Mouse (Mus musculus) MEL (cell line): ENCODE measurements at regions not wholly inside any gene's neighbourhood (a gene's known extent, or its start where the extent isn't known, plus 50 kb on each side); places are given as distances from the start of the nearest gene placed in this dataset.

Experiments
- DNase-seq: peaks from one replicate; pipeline ENCODE4 v3.0.0; 2011; ENCODE audit warnings: low read depth, low spot score
- H3K27ac ChIP-seq: 2 replicates; pipeline ENCODE4 v1.5.1; 2012; ENCODE audit warnings: low read depth, mild to moderate bottlenecking, control low read depth, low read length, moderate library complexity; ENCODE audit not compliant: control insufficient read depth
- H3K27me3 ChIP-seq, 2 experiments: fragments of 150-350 bp in 1 of 2; sonication (generic) in 1 of 2; 2 replicates each; pipeline ENCODE4 v1.6.1; 2012; ENCODE audit warnings: low read length in 2 of 2, mild to moderate bottlenecking in 2 of 2, improper control_type of control experiment in 1 of 2, moderate library complexity in 1 of 2; ENCODE audit not compliant: insufficient read depth in 2 of 2, control insufficient read depth in 1 of 2
- H3K36me3 ChIP-seq, 2 experiments: 2 replicates each; pipeline ENCODE4 v1.6.1; 2012 to 2014; ENCODE audit warnings: low read length in 2 of 2, improper control_type of control experiment in 1 of 2, inconsistent platforms in 1 of 2, mild to moderate bottlenecking in 1 of 2; ENCODE audit not compliant: insufficient read depth in 2 of 2, control insufficient read depth in 1 of 2
- H3K4me1 ChIP-seq, 2 experiments: fragments of 150-350 bp in 1 of 2; sonication (generic) in 1 of 2; 2 replicates each; pipeline ENCODE4 v1.6.1; 2012; ENCODE audit warnings: low read length in 2 of 2, improper control_type of control experiment in 1 of 2, mild to moderate bottlenecking in 1 of 2; ENCODE audit not compliant: insufficient read depth in 2 of 2, control insufficient read depth in 1 of 2
- H3K4me3 ChIP-seq, 2 experiments: fragments of 150-350 bp in 1 of 2; sonication (generic) in 1 of 2; 2 replicates each; pipeline ENCODE4 v1.5.1; 2012; ENCODE audit warnings: low read depth in 2 of 2, low read length in 2 of 2, mild to moderate bottlenecking in 2 of 2, moderate library complexity in 2 of 2, control low read depth in 1 of 2, improper control_type of control experiment in 1 of 2; ENCODE audit not compliant: control insufficient read depth in 1 of 2, insufficient read depth in 1 of 2
- H3K79me2 ChIP-seq: 2 replicates; pipeline ENCODE4 v1.6.1; 2012; ENCODE audit warnings: mild to moderate bottlenecking, low read length, moderate library complexity; ENCODE audit not compliant: control insufficient read depth, poor library complexity, insufficient read depth
- H3K9ac ChIP-seq: 2 replicates; pipeline ENCODE4 v1.6.1; 2012; ENCODE audit warnings: low read depth, mild to moderate bottlenecking, control low read depth, low read length, moderate library complexity; ENCODE audit not compliant: control insufficient read depth, poor library complexity, severe bottlenecking
- H3K9me3 ChIP-seq: fragments of 150-350 bp; sonication (generic); replicated peaks from 2 replicates; pipeline ENCODE4 v1.6.1; 2012; ENCODE audit warnings: mild to moderate bottlenecking, low read length, improper control_type of control experiment, moderate library complexity; ENCODE audit not compliant: insufficient read depth
- CHD1 ChIP-seq: IDR thresholded peaks from 2 replicates; pipeline ENCODE4 v1.6.1; 2012; ENCODE audit warnings: low read depth, mild to moderate bottlenecking, inconsistent platforms, low read length, improper control_type of control experiment
- EP300 ChIP-seq, 2 experiments: IDR thresholded peaks; 2 replicates each; pipeline ENCODE4 v1.6.1; 2011; ENCODE audit warnings: improper control_type of control experiment in 2 of 2, low read length in 2 of 2, low read depth in 1 of 2, mild to moderate bottlenecking in 1 of 2
- ETS1 ChIP-seq: IDR thresholded peaks from 2 replicates; pipeline ENCODE4 v1.6.1; 2012; ENCODE audit warnings: low read depth, mild to moderate bottlenecking, inconsistent platforms, low read length, improper control_type of control experiment, moderate library complexity
- GATA1 ChIP-seq: IDR thresholded peaks from 2 replicates; pipeline ENCODE4 v1.6.1; 2011; ENCODE audit warnings: low read depth, low read length, improper control_type of control experiment
- JUND ChIP-seq: IDR thresholded peaks from 2 replicates; pipeline ENCODE4 v1.6.1; 2011; ENCODE audit warnings: low read depth, mild to moderate bottlenecking, improper control_type of control experiment, low read length
- KAT2A ChIP-seq: conservative IDR thresholded peaks from 2 replicates; pipeline ENCODE4 v1.6.1; 2012; ENCODE audit warnings: low read depth, low read length, improper control_type of control experiment, inconsistent platforms
- MAFK ChIP-seq: IDR thresholded peaks from 2 replicates; pipeline ENCODE4 v1.6.1; 2011; ENCODE audit warnings: low read depth, mild to moderate bottlenecking, low read length, improper control_type of control experiment, borderline replicate concordance
- MAZ ChIP-seq: IDR thresholded peaks from 2 replicates; pipeline ENCODE4 v1.6.1; 2012; ENCODE audit warnings: low read depth, mild to moderate bottlenecking, inconsistent platforms, low read length, improper control_type of control experiment
- MEF2A ChIP-seq: IDR thresholded peaks from 2 replicates; pipeline ENCODE4 v1.6.1; 2014; ENCODE audit warnings: low read depth, mild to moderate bottlenecking, inconsistent platforms, low read length, improper control_type of control experiment; ENCODE audit not compliant: poor library complexity, insufficient replicate concordance, severe bottlenecking; ENCODE audit errors: extremely low read depth
- MXI1 ChIP-seq: IDR thresholded peaks from 2 replicates; pipeline ENCODE4 v1.6.1; 2011; ENCODE audit warnings: mild to moderate bottlenecking, low read depth, low read length, improper control_type of control experiment
- POLR2A ChIP-seq, 2 experiments: IDR thresholded peaks; 2 replicates each; pipeline ENCODE4 v1.6.1; 2011 to 2012; ENCODE audit warnings: low read length in 2 of 2, mild to moderate bottlenecking in 2 of 2, control low read depth in 1 of 2, improper control_type of control experiment in 1 of 2, low read depth in 1 of 2, moderate library complexity in 1 of 2; ENCODE audit not compliant: control insufficient read depth in 1 of 2, insufficient read depth in 1 of 2, poor library complexity in 1 of 2
- POLR2AphosphoS2 ChIP-seq: IDR thresholded peaks from 2 replicates; pipeline ENCODE4 v1.6.1; 2011; ENCODE audit warnings: low read length, improper control_type of control experiment
- POLR2AphosphoS5 ChIP-seq: IDR thresholded peaks from 2 replicates; pipeline ENCODE4 v1.6.1; 2012; ENCODE audit warnings: low read depth, borderline replicate concordance, mild to moderate bottlenecking, inconsistent platforms, low read length, moderate library complexity, mixed read lengths
- SIN3A ChIP-seq: IDR thresholded peaks from 2 replicates; pipeline ENCODE4 v1.6.1; 2012; ENCODE audit warnings: low read length, improper control_type of control experiment, inconsistent platforms
- TAL1 ChIP-seq: IDR thresholded peaks from 2 replicates; pipeline ENCODE4 v1.6.1; 2012; ENCODE audit warnings: mild to moderate bottlenecking, inconsistent platforms, low read length, moderate library complexity, mixed read lengths
- TCF12 ChIP-seq: IDR thresholded peaks from 2 replicates; pipeline ENCODE4 v1.6.1; 2014; ENCODE audit warnings: low read depth, mild to moderate bottlenecking, inconsistent platforms, low read length, improper control_type of control experiment, moderate library complexity
- USF1 ChIP-seq: IDR thresholded peaks from 2 replicates; pipeline ENCODE4 v1.6.1; 2014; ENCODE audit warnings: low read depth, mild to moderate bottlenecking, inconsistent platforms, low read length, improper control_type of control experiment, moderate library complexity
- ZNF384 ChIP-seq: IDR thresholded peaks from 2 replicates; pipeline ENCODE4 v1.6.1; 2012; ENCODE audit warnings: low read depth, mild to moderate bottlenecking, inconsistent platforms, low read length, improper control_type of control experiment

DNA sequence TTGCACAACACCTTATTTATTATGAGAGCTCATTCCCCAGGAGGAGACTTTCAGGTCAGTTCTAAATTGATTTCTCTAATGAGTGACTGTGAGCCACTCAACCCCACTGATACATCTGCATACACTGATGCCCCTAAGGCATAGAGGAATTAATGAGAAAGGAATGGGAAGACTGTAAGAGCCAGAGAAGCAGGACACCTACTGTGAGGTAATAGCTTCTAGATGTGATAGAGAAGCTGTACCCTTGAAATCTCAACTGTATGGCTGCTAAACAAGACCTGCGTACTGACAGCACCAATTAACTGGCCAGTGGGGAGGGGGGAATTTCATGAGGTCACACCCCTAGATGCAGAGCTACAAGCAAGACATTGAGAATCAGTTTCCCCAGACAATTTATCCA, 128.3 kb upstream of the Ranbp3l start:
- no peaks in the 10 kb centered on the region for H3K9me3 ChIP-seq
- no peak for DNase-seq
- no peak overlapping the region for H3K9ac ChIP-seq
- no peaks in the 10 kb centered on the region for H3K4me1 ChIP-seq
- H3K4me3 ChIP-seq: no peak overlapping the region
- H3K79me2 ChIP-seq: no peaks in the 10 kb centered on the region
- H3K27ac ChIP-seq: no peak overlapping the region
- H3K27me3 ChIP-seq: peaks cover 0 to 2% of the 10 kb centered on the region in 2 experiments; a peak in 1 of 4 replicates
- TF ChIP-seq GATA1: no peak
- TF ChIP-seq EP300 (IDR thresholded peaks at IDR 0.05; ENCODE audit: low read depth in 1 of 2, low read length in 2 of 2): no peak
- no peak for TF ChIP-seq MEF2A
- no peak for TF ChIP-seq USF1
- no peak for TF ChIP-seq TCF12
- no peak for TF ChIP-seq MAZ
- no peak for TF ChIP-seq TAL1
- TF ChIP-seq MXI1: no peak
- TF ChIP-seq ZNF384: no peak
- TF ChIP-seq SIN3A: no peak
- TF ChIP-seq ETS1: no peak
- TF ChIP-seq POLR2A (IDR thresholded peaks at IDR 0.05; ENCODE audit: control insufficient read depth in 1 of 2, insufficient read depth in 1 of 2, low read depth in 1 of 2, low read length in 2 of 2, poor library complexity in 1 of 2): no peak
- no peak for TF ChIP-seq MAFK
- no peak for TF ChIP-seq POLR2AphosphoS5
- no peak for TF ChIP-seq JUND
- no peak for TF ChIP-seq CHD1
- no peaks in the 10 kb centered on the region for H3K36me3 ChIP-seq

DNA sequence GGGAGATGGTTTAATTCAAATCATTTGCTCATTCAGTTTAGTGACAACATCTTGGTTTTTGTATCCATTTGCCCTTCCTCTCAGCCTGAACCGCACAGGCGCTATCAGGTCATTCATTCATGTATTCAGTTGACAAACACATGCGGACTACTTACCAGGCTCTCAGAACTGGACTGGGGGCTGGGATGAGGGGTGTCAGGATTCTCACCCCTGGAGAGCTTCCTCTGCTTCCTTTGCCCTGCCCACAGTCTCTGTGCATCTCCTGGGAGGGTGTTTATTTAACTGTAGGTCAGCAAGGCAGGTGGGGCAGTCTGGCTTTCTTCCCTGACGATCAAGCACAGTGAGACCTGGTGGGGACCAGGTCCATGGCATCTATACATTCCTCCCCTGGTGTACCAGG, 123.6 kb upstream of the Slc1a3 start:
- H3K4me1 ChIP-seq: no peaks in the 10 kb centered on the region
- H3K27me3 ChIP-seq: 0 out of 4 replicates have a peak, but pooled peaks cover 0 to 3% of the 10 kb centered on the region in 2 experiments
- no peak overlapping the region for H3K9ac ChIP-seq
- no peak overlapping the region for H3K4me3 ChIP-seq
- no peak overlapping the region for H3K27ac ChIP-seq
- no peaks in the 10 kb centered on the region for H3K36me3 ChIP-seq
- no peaks in the 10 kb centered on the region for H3K79me2 ChIP-seq
- DNase-seq: no peak
- H3K9me3 ChIP-seq: no peaks in the 10 kb centered on the region
- TF ChIP-seq SIN3A: no peak
- TF ChIP-seq POLR2AphosphoS2: no peak
- TF ChIP-seq KAT2A: no peak
